Mouse (Mus musculus) spleen, adult 10 weeks (tissue): ENCODE measurements around the gene Sgca. TPM values are rescaled to one million over a fixed set of nuclear protein-coding genes. Genes with fewer than 3 reads are reported as not detected.

Source experiments
- polyA plus RNA-seq: library from polyadenylated mRNA; stranded (reverse); fragments of 350-450 nt; fragmentation: Illumina TruSeq; extraction: RNeasy Lipid Tissue Mini Kit (QIAGEN cat#74804); gene quantifications from one replicate; pipeline ENCODE4 v1.2.3, GENCODE M21; 2015; ENCODE audit warnings: low replicate concordance; ENCODE audit not compliant: insufficient read depth

Sgca gene
- polyA plus RNA-seq = not detected

DNA sequence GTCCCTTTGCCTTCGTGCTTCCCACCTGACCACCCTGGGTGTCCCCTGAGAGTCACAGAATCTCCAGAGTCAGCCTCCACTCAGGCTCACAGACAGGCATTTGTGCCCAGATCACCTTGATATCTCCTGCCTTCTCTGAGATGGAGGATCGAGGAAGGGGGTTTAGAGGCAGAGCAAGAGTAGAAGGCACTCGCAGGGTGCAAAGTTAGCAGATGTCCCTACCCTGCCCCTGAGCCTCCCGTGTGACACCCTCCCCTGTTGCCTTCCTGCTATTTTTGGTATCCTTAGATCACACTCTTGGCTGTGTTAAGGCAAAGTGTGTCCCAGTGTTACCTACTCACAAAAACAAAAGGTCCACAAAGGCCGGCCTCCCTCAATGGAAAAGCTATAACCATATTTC, at the start of gene Sgca:
Gene Sgca, minus strand, starts transcription at position 129 of the 400 bp plus-strand sequence.

DNA sequence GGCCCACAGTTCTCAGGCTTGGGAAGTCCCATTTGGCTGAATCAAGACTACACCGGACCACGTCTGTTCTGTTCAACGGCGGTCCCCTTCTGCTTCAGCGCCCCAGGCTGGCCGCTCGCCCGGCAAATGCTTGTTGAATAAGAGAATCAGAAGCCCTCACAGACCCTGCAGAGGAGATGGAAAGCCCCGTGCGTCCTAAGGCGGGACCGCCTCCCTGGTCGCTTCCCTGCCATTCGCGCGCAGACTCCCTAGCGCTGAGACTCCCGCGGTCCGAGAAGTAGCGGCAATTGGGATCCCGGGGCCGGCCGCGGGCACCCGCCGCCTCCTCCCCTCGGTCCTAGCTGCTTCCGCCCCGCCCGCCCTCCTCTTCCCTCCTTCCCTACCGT, 33.5 kb upstream of the Sgca start, which contains the start of gene Samd14:
Gene Samd14, plus strand, starts transcription at position 251 of the 386 bp plus-strand sequence.

DNA sequence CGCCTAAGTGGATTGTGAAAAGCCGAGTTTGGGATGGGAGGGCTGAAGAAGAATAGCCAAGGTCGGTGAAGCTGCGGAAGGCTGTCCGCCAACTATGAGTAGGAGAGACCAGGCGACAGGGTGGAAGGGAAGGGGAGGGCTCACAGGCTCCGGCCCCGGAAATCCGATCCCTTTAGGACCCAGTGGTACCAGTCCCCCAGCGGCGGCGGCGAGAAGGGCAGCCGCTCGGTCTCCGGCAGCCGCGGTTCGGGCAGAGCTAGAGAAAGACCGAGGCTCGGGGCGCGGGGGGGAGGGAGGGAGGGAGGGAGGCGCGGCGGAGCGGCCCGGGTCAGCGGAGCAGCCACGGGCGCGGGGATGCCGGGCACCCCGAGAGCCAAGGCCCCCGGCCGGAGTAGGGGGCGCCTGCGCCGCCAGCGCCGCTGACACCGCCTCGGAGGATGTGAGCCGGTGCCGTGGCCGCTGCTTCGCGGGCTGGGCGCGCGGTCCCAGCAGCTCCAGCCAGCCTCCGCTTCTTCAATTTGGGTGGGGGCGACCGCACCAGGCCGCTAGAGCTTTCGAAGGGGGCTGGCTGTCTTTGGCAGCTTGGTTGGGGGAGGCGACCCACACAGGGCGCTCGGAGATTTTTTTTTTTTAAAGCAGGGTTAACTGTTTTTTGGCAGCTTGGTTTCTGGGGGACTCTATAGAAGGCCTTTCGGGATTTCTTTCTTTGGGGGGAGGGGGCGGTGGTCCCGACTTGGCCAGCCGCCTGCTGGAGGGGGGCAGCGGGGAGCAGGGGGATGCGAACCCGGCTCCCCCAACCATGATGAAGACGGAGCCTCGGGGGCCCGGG, 14.8 kb upstream of the Sgca start, which contains the start of gene Ppp1r9b:
Gene Ppp1r9b, plus strand, starts transcription at position 287 of the 829 bp plus-strand sequence.

DNA sequence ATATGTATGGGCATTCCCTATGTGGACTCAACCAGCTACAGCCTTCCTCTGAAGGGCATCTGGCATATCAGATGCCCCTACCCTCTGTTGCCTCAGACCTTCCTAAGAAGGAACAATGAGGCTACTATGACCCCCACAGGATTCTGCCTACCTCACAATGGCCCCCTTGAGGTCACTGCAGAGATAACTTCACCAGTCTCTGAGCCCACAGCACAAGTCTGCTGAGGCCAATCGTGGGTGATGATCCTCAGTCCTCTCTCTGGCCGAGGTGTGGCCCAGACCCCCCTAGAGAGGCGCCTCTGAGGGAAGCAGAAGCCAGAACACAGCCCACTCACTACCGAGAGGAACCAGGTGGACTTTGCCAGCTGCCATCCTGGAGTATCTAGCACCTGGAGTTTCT, 8.7 kb downstream of the Sgca start, which contains the start of gene Hils1:
Gene Hils1, plus strand, starts transcription at position 175 of the 400 bp plus-strand sequence.

DNA sequence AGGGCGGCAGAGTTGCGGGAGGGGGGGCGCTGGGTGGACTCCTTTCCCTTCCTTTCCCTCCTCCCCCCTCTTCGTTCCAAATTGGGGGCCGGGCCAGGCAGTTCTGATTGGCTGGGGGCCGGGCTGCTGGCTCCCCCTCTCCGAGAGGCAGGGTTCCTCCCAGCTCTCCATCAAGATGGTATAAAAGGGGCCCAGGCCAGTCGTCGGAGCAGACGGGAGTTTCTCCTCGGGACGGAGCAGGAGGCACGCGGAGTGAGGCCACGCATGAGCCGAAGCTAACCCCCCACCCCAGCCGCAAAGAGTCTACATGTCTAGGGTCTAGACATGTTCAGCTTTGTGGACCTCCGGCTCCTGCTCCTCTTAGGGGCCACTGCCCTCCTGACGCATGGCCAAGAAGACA, 40.1 kb downstream of the Sgca start, which contains the start of gene Col1a1:
Gene Col1a1, plus strand, starts transcription at position 180 of the 400 bp plus-strand sequence.

Other genes starting within 250 kb of the Sgca start
- not detected for gene Cdc34b, start 234.5 kb downstream of the Sgca start, polyA plus RNA-seq
- gene Tmem92, start 193.6 kb downstream of the Sgca start, polyA plus RNA-seq = not detected
- 7.1 TPM for gene Col1a1, start 40.1 kb downstream of the Sgca start, polyA plus RNA-seq
- gene Hils1, start 8.7 kb downstream of the Sgca start, polyA plus RNA-seq = not detected
- gene Ppp1r9b, start 14.7 kb upstream of the Sgca start, polyA plus RNA-seq = 41.2 TPM
- 2.4 TPM for gene Samd14, start 33.6 kb upstream of the Sgca start, polyA plus RNA-seq
- gene Pdk2, start 65.0 kb upstream of the Sgca start, polyA plus RNA-seq = 6.5 TPM
- 2.8 TPM for gene Itga3, start 100.5 kb upstream of the Sgca start, polyA plus RNA-seq
- gene Dlx3, start 143.8 kb upstream of the Sgca start, polyA plus RNA-seq = not detected
- not detected for gene Dlx4, start 169.9 kb upstream of the Sgca start, polyA plus RNA-seq